Mouse (Mus musculus) brain, adult 10 weeks (tissue): Measurements from ENCODE around the gene Tmem179b. TPM values are rescaled to one million over a fixed set of nuclear protein-coding genes. Genes with fewer than 3 reads are reported as not detected.

ENCODE experiments used
- polyA plus RNA-seq: library from polyadenylated mRNA; stranded (reverse); fragments of 350-450 nt; fragmentation: Illumina TruSeq; extraction: RNeasy Lipid Tissue Mini Kit (QIAGEN cat#74804); gene quantifications from one replicate; pipeline ENCODE4 v1.2.3, GENCODE M21; 2015; ENCODE audit warnings: low read depth, low replicate concordance

Tmem179b gene
- polyA plus RNA-seq, 1 experiment from 2014 or later, result 11.0 TPM

Other genes with a start within 250 kb of the Tmem179b start
- gene Slc22a8, start 183.2 kb downstream of the Tmem179b start, polyA plus RNA-seq, result 13.3 TPM
- 2.3 TPM for gene Slc22a6, start 156.4 kb downstream of the Tmem179b start, polyA plus RNA-seq
- 78.9 TPM for gene Chrm1, start 110.7 kb downstream of the Tmem179b start, polyA plus RNA-seq
- 155 TPM for gene Slc3a2, start 51.1 kb downstream of the Tmem179b start, polyA plus RNA-seq
- 52.0 TPM for gene Wdr74, start 38.6 kb downstream of the Tmem179b start, polyA plus RNA-seq
- gene 1700092M07Rik, start 33.7 kb downstream of the Tmem179b start, polyA plus RNA-seq, result not detected
- 93.3 TPM for gene Stx5a, start 33.1 kb downstream of the Tmem179b start, polyA plus RNA-seq
- gene Nxf1, start 17.4 kb downstream of the Tmem179b start, polyA plus RNA-seq, result 89.5 TPM
- 109 TPM for gene Tmem223, start 3.5 kb downstream of the Tmem179b start, polyA plus RNA-seq
- 12.2 TPM for gene Taf6l, start 11.9 kb upstream of the Tmem179b start, polyA plus RNA-seq
- gene Polr2g, start 24.1 kb upstream of the Tmem179b start, polyA plus RNA-seq, result 206 TPM
- 4.3 TPM for gene Zbtb3, start 28.1 kb upstream of the Tmem179b start, polyA plus RNA-seq
- gene Ttc9c, start 44.9 kb upstream of the Tmem179b start, polyA plus RNA-seq, result 38.9 TPM
- gene Hnrnpul2, start 45.5 kb upstream of the Tmem179b start, polyA plus RNA-seq, result 102 TPM
- gene AC129217.1, start 55.3 kb upstream of the Tmem179b start, polyA plus RNA-seq, result not detected
- gene Bscl2, start 63.0 kb upstream of the Tmem179b start, polyA plus RNA-seq, result 92.5 TPM
- gene Gng3, start 64.7 kb upstream of the Tmem179b start, polyA plus RNA-seq, result 191 TPM
- 0.82 TPM for gene Lrrn4cl, start 76.3 kb upstream of the Tmem179b start, polyA plus RNA-seq
- gene Ubxn1, start 97.0 kb upstream of the Tmem179b start, polyA plus RNA-seq, result 140 TPM
- 52.0 TPM for gene Uqcc3, start 106.5 kb upstream of the Tmem179b start, polyA plus RNA-seq
- gene Lbhd1, start 109.3 kb upstream of the Tmem179b start, polyA plus RNA-seq, result 15.7 TPM
- not detected for gene Gm49403, start 109.5 kb upstream of the Tmem179b start, polyA plus RNA-seq
- 47.2 TPM for gene 1810009A15Rik, start 114.4 kb upstream of the Tmem179b start, polyA plus RNA-seq
- gene Gm49416, start 114.5 kb upstream of the Tmem179b start, polyA plus RNA-seq, result not detected
- gene Ints5, start 118.5 kb upstream of the Tmem179b start, polyA plus RNA-seq, result 12.2 TPM
- 81.9 TPM for gene Ganab, start 123.6 kb upstream of the Tmem179b start, polyA plus RNA-seq
- 219 TPM for gene B3gat3, start 145.9 kb upstream of the Tmem179b start, polyA plus RNA-seq
- 10.4 TPM for gene Rom1, start 154.9 kb upstream of the Tmem179b start, polyA plus RNA-seq
- gene Eml3, start 155.1 kb upstream of the Tmem179b start, polyA plus RNA-seq, result 10.3 TPM
- 42.2 TPM for gene Mta2, start 167.4 kb upstream of the Tmem179b start, polyA plus RNA-seq
- gene Tut1, start 179.4 kb upstream of the Tmem179b start, polyA plus RNA-seq, result 16.9 TPM
- 367 TPM for gene Eef1g, start 192.6 kb upstream of the Tmem179b start, polyA plus RNA-seq
- gene Ahnak, start 214.8 kb upstream of the Tmem179b start, polyA plus RNA-seq, result 5.2 TPM